Mouse (Mus musculus) urinary bladder, postnatal 4 days (tissue): ENCODE data around the gene Edaradd.
A peak's percentile ranks its signal among the peaks of the same experiment; 100 is the strongest.

Source experiments
- DNase-seq, 2 experiments: peaks; one replicate each; pipeline ENCODE4 v3.0.0; 2021 to 2022; ENCODE audit warnings: low spot score in 2 of 2

Gene Edaradd

DNA sequence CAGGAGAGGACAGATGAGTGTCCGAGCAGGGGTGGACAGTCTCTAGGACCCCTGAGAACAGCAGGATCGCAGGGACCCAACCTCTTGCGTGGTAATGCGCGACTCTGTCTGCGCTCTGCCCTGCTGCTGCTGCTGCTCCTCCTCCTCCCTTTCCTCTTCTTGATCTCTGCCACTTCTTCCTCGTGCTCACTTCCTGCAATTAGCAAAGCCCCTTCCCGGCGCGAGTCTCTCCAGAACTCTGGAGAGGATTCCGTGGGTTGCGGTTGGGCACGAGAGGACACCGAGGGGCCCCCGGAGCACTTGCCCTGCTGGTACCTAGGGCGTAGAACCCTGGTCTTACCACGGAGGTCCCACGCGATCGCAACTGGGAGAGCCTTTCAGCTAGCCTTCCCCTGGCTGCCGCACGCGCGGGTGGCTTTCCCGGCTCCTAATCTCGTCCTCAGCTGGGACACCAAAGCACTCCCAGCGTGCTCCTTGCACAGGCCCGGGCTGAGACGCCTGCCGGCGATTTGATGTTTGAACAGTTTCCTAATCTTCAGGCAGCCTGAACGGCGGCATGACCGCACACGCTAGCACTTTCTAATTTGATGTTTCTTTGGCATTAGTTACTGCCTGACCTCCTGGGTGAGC, at the start of gene Edaradd:
TSS of gene Edaradd (minus strand) at position 484 of the 630 bp plus-strand sequence.
- DNase-seq, result peak; percentile 56 to 75

DNA sequence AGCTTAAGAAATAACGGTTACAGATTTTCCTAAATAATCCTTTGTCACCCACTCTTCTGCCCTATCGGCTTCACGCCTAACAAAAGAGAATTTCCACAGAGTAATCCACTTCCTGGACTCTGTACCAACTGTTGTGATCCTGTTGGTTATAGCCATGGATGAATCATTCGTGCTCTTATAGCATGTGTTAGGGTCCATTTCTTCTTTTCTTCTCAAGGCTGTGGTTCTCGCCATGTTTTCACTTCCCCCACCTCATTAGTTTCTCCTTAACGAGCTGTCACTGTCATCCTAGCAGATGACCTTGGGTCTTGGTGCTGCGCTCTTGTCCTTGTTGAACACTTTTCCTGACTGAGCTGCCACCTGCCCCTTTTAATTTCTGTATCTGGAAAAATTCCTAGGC, 49.5 kb upstream of the Edaradd start:
- no peak for DNase-seq

DNA sequence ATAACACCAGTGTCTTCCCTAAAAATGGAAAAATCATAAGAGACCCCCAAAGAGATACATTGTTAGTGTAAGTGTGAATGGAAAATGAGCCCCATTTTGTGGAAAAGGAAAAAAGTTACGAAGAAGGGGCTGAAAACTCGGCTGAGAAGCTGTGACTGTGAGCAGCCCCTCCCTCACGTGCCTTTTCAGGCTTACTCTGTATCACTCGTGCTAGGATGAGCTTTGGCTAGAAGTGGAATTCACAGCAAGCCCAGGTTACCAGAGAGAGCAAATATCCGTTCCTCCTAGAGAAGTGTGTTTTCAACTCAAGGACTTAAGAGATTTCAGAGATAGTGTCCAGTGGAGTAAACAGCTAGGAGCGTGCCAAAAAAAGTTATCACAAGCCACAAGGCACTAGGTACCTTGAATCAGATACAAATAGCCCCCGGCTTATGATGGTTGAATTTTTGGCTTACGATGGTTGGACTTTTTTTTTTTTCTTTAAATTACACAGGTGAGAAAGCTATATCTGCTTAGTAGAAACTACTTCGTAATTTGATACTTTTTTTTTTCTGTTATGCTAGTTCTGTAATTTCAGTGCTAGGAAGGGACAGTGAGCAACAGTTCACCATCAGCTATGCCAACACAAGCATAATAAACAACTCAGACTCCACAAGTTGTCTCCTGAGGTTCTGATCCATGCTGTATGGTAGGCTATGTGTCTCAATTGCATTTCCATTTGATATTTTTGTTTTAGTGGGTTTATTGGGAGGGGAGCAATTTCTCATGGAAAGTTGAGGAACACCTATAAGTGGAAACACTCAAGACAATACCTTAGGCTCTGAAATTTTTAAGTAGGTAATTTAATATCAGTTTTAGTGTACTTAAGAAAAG, 48.6 kb upstream of the Edaradd start:
- DNase-seq, result no peak

DNA sequence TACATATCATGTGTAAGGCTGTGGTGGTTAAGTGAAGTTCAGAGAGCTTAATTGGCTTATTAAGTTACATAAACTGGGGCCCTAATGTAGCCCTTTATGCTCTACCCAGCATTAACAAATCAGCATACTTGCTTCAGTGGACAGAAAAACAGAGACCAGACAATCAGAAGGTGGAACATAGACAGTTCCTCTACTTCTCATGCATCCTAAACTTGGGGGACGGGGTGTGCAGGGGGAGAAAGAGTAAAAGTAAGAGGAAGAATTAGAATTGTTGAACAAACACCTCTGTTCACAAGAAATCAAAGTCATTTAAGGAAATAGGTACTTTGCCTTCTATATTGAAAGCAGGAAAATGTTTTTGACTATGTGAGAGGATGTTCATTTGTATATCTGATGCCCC, 47.7 kb upstream of the Edaradd start:
- DNase-seq, result no peak

DNA sequence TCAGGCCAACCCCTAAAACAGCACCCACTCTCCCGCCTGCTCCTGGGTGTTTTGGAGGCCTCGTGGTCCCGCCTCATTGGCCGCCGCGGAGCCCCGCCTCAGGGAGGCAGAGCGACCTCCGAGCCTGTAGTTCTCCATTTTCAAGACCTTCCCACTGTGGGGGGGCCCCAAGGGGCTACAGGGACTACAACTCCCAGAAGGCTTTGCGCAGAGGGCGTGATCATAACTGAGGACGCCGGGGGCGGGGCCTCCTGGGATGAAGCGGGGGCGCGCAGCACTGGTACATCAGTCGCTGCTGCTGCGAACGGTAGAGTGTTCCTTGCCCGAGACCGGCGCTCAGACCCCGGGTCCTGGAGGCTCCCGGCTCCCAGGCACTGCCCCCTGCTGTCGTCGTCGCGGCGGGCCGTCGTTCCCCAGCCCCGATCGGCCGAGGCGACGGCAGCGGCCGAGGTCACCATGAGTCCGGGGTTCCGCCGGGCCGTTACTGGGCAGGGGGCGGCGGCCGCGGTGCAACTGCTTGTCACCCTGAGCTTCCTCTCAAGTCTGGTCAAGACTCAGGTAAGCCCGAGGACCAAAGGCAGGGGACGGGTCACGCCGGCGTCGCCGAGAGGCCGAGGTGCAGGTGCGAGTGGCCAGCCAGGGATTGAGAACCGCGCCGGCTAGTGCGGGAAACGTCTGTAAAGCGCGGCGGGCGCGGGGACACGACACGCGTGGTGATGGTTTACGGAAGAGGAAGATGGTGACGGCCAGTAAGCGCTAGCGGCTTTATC, 45.6 kb upstream of the Edaradd start, which contains the start of gene Ero1lb:
TSS of gene Ero1lb (plus strand) at position 254 of the 770 bp plus-strand sequence.
- DNase-seq, result peak; percentile 95 to 96

DNA sequence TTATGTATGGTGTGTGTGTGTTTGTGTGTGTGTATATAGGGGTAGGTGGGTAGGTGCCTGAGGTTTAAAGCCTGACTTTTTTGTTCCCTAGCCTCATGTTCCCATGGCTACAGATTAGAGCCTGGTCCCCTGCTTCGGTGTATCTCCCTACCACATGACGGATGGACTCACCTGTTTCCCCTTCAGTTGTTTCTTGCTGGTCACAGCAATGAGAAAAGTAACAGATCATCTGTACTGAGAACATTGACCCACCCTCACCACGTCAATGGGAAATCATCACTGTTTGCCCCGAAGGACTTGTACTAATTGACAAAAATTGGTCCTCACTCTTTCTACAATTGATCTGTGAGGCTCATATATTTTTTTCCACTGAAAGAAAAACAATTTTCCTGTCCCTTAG, 42.0 kb upstream of the Edaradd start:
- DNase-seq, result no peak

DNA sequence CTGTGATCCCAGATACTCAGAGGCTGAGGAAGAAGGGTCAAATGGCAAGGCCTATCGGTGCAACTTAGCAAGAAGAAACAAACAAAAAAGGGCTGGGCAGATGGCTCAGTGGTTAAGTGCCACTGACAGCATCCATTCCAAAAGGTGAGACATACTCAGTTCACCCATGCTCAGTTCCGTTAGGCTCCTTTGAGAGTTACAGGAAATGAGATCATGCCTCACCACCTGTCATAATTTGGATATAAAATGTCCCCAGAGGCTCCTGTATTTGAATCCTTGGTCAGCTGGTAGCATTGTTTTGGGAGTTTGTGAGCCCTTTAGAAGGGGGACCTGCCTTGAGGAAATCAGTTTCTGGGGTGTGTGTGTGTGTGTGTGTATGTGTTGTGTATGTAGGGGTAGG, 41.5 kb upstream of the Edaradd start:
- DNase-seq, result no peak

DNA sequence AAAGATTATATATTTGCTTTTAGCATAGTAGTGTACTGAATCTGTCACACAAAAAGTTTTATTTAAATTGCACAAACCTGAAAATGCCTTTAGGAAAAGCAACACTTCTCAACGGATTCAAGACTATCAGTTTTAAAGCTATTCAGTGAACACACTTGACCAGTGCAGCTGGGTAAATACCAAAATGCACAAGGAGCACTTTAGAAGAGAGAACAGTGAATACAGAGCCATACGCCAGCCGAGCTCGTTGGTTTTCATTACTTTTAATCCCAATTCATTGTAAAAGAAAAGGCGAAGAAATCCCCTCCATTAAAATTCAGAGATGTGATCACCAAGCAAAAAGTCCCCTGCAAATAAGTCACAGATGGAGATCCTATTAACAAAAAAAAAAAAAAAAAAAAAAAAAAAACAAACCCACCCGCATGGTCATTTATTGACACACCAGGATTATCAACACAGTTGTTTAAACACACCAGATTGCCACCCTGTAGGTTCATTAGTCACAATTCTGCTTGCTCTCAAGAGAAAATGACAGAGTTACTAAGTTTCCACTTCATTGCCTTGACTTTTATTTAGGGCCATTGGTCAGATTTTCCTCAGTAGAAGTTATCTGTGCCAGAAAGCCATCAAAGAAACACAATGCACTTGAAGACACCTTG, 39.4 kb upstream of the Edaradd start:
- DNase-seq, result no peak

DNA sequence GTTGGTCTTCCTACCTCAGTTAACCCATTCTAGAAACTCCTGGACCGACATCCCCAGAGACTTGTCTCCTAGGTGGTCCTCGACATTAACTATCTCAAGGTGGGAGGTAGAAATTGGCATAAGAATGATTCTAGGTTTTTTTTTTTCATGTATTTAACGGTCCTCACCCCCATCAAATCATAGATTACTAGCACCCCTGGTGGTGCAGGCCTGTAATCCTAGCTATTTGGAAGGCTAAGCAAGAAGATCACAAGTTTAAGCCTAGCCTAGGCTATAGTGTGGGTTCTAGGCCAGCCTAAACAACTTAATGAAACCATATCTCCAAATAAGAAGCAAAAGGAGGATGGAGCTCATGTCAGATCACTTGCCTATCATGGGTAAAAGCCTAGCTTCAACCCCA, 38.8 kb upstream of the Edaradd start:
- DNase-seq, result no peak

DNA sequence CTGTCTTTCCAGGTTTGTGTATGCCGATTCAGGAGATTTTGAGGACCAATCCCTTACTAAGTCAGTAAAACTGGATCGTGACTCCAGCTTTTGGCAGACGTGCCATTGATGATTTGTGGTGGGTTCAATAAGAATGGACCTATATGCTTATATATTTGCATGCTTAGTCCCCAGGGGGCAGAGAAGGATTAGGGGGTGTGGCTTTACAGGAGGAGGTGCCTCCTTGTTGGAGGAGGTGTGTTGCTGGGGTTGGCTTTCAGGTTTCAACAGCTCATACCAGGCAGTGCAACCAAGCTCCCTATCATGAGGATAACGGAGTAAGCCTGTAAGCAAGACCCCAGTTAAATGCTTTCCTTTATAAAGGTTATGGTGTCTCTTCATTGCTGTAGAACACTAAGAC, 34.0 kb upstream of the Edaradd start:
- DNase-seq, result no peak

DNA sequence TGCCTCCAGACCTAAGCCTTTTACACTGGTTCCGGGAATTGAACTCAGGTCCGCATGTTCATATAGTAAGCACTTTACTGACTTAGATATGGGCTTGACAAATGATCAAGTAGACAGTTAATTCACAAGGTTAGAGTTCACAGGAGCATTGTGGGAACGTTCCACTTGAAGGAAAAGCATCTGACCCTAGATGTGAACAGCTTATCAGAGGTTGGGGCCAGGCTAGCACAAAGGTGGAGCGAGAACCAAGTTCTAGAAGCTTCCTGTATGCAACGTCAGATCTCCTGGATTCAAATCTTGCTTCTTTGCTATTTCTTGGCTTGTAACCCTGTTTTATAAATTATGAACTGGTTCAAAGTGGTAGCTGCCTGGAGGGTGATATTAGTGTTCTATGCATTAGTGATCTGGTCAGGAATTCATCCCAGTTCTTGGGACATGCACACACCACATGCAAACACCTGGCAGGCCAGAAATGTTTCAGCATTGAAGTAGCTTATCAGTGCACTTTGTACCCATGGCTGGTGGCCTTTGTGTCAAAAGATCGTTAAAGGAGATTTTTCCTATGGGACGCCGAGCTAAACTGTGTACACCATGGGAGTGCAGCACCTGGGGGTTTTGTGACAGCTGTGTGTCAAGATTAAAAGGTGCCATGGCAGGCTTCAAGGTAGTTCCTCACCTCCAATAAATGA, 23.8 kb upstream of the Edaradd start:
- no peak for DNase-seq

DNA sequence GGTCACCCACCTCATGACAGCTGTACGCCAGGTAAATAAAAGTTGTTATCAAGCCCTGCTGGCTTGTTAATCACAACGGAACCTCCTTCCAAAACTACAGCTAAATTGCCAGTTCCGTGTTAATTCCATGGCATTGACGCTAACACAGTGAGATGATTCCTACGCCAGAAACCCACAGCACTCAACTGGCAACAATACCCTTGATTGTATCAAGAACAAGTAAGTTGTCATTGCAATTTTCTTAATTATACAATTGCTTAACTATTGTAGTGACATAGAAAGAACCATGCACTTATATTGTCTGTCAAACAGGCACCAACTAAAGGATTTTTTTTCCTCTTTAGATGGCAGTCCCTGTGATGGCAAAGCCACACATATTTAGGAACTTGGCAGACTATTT, 23.0 kb upstream of the Edaradd start:
- no peak for DNase-seq

DNA sequence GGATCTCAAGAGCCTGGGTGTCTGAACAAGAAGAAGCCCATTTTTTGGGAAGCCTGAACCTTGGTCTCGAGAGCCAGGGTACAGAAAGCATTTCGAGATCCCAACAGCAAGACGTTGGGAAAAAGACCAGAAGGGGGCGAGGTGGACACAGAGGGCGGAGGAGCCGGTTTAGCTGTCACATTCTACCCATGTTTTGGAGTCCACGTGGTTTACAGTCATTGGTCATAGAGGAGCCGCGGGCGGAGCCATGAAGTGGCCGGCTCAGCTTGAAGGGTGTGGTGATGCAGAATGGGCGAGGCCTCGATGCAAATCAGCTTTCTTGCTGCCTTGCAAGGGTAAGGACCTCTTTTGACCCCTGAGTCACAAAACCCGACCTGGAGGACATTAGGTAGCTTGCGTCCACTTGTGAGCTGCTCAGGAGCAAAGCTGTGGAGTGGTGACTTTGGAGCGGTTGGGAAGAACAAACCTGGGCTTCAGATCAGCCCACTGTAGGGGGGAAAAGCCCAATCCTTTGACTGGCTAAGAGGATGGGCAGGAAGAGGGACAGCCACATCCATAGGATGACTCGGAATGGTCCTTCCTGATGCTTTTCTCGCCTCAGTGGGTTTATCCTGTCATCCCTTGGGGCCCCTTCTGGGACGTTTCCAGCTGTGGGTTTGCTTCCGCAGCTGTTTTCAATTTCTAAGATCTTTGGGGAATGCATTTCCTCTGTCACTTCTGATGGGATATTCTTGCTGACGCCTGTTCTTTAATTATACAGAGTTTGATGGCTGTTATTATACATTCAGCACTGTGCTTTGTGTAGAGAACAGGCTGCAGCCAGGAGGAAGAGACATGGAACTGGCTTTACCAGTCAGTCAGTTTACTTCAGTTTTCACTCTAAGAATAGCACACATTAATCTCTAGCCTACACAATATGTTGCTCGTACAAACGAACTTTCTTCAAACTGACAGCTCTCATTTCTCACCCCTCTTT, 22.1 kb upstream of the Edaradd start:
- DNase-seq, result peak; percentile 54 to 66

DNA sequence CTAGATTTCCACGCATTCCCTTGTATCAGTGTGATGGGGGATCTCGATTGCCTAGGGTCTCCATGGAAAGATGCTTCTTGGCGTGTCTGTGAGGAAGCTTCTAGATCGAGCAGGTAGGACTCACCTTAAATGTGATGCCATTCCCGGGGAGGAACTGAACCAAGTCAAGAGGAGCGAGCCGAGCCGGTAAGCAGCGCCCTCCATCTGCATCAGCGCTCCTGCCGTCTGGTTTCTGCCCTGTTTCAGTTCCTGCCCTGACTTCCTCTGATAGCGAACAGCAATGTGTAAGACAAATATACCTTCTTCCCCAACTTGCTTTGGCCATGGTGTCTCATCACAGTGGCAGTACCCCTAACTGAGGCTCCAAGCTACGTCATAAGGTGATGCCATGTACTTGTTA, 19.9 kb upstream of the Edaradd start:
- DNase-seq, result no peak

DNA sequence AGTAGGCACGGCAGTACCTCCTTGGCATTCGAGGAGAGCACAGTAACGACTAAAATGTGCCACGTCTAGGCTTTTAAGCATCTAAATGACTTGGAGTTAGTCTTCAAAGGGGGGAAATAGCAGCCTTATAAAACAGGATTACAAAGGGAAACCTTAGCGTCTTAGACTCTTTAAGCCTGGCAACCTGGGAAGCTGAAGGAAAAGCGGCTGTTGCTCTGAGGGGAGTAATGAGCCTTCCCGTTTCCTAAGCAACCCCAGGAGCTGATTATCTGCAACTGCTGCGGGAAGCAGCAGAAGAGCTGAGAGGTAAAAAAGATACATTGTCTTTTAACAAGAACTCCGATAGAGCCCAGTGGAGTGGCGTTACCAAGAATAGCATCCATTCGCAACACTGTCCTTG, 19.5 kb upstream of the Edaradd start:
- no peak for DNase-seq

DNA sequence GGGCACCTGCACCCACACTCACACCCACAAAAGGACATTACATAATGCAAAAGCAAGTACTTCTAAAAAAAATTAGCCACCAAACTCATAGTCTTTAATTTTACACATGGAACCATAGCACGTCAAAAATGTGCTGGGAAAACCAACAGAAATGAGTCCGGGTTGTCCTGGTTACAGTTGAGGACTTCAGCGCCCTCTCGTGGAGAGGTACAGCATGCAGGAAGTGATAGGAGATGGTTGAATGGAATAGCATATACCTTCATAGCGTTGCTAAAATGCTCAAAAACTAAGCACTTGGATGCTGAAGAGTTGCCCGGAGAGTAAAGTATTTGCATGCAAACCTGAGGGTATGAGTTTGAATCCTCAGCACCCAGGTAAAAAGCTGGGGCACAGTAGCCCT, 17.7 kb upstream of the Edaradd start:
- no peak for DNase-seq

DNA sequence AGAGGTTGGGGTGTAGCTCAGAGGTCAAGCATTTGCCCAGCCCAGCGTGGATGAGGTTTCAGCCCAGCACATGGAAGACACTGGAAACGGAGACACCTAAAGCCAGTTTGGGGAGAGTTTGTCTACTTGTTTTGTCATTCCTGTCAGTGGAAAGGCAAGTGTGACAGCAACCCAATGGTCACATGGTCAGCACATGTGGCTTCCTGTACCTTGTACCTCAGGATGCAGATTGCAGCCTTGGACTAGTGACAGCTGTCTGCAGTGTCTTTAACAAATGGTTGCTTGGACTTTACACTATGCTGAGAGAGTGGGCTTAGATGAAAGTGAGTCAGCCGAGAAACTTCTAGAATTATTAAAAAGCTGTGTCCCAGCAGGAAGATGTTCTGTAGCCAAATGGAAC, 14.4 kb upstream of the Edaradd start:
- DNase-seq, result no peak

DNA sequence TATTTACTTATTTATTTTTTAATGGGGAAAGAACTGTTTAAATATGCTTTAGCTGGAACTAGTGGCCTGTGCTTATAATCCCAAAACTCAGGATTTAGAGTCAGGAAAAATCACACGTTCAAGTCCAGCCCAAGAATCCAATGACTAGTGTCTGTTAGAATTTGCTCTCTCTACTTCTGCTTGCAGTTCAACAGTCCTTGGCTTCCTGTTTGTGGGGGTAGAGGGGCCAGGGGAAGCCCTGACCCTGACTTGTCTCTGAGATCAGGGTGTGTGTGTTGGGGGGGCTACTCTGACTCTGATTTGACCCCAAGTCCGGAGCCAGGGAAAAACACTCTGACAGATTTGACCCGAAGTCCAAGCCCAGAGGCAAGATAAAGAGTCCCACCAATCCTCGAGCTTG, 5.4 kb upstream of the Edaradd start:
- DNase-seq, result no peak

DNA sequence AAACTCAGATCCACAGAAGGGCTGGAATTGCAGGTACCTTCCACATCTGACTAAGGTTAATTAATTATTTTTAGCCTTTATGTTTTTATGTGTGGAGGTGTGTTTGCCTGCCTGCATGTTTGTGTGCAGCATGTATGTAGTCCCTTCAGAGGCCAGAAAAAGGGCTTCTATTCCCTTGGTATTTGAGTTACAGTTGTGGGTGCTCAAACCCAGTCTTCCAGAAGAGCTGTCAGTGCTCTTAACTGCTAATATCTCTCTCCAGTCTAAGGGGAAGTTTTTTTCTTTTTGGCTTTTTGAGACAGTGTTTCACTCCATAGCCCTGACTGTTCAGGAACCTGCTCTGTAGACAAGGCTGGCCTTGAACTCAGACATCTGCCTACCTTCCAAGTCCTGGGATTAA, 2.1 kb upstream of the Edaradd start:
- DNase-seq, result no peak

DNA sequence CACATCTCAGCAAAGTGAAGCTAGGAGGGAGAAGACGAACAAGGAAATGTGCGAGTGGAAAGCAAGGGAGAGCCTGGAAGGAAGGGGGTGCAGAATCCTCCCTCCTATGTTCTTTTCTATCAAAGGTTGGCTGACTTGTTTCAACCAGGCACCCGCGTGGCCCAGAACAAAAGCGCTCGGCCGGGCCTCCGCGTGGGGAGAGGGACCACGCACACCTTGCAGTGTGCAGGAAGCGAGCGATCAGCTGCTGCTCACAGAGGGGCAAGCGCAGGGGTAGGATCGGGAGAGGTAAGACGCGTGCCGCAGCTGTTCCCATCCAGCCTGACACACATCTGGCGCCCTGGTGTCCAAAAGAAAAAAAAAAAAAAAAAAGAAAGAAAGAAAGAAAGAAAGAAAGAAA, 867 bp downstream of the Edaradd start:
- DNase-seq, result no peak
